Mouse (Mus musculus) liver, embryonic 16.5 days (tissue): ENCODE results near the gene Nr2c2ap. TPM values are rescaled to one million over a fixed set of nuclear protein-coding genes. Genes with fewer than 3 reads are reported as not detected.

Experiments
- ATAC-seq: fragments of 200-750 bp; cut with Nextera tagmentation; 2 replicates; pipeline ENCODE4 v1.8.0; 2017; ENCODE audit warnings: low read depth, mild to moderate bottlenecking, moderate number of reproducible peaks, moderate library complexity
- H3K27ac ChIP-seq: fragments of 300-500 bp; sonication (generic); 2 replicates; pipeline ENCODE4 v1.5.1; 2014; ENCODE audit warnings: mild to moderate bottlenecking, low read length
- H3K27me3 ChIP-seq: fragments of 300-500 bp; sonication (generic); 2 replicates; pipeline ENCODE4 v1.6.1; 2014; ENCODE audit warnings: low read depth, low read length, mixed read lengths; ENCODE audit not compliant: control insufficient read depth, insufficient read depth
- H3K36me3 ChIP-seq: fragments of 300-500 bp; sonication (generic); 2 replicates; pipeline ENCODE4 v1.6.1; 2014; ENCODE audit warnings: mild to moderate bottlenecking; ENCODE audit not compliant: control insufficient read depth, insufficient read depth
- H3K4me1 ChIP-seq: fragments of 300-500 bp; sonication (generic); 2 replicates; pipeline ENCODE4 v1.6.1; 2014; ENCODE audit warnings: low read depth, low read length, mixed read lengths; ENCODE audit not compliant: control insufficient read depth
- H3K4me2 ChIP-seq: fragments of 300-500 bp; sonication (generic); 2 replicates; pipeline ENCODE4 v1.6.1; 2014; ENCODE audit warnings: low read depth, low read length, mixed read lengths
- H3K4me3 ChIP-seq: fragments of 300-500 bp; sonication (generic); 2 replicates; pipeline ENCODE4 v1.5.1; 2014; ENCODE audit warnings: low read depth, mild to moderate bottlenecking, low read length
- H3K9ac ChIP-seq: fragments of 300-500 bp; sonication (generic); 2 replicates; pipeline ENCODE4 v1.6.1; 2014; ENCODE audit warnings: low read depth, low read length
- H3K9me3 ChIP-seq: fragments of 300-500 bp; sonication (generic); replicated peaks from 2 replicates; pipeline ENCODE4 v1.6.1; 2016; ENCODE audit warnings: low read length; ENCODE audit not compliant: control insufficient read depth
- WGBS: fragments of 180-500 bp; shearing (Covaris S2); extraction: QIAGEN DNeasy Blood & Tissue Kit; methylation state at CpG from one replicate; pipeline ENCODE4 v1.1.7; 2014; ENCODE audit not compliant: insufficient replicate concordance; 5-methylcytosine and 5-hydroxymethylcytosine counted together
- polyA plus RNA-seq: library from polyadenylated mRNA; unstranded; fragments of >200 nt; fragmentation: Nextera tagmentation; extraction: Ambion mirVana; gene quantifications from 2 replicates; pipeline ENCODE4 v1.2.1, GENCODE M21; 2015

Nr2c2ap gene
- polyA plus RNA-seq, result 12.6 and 13.2 TPM in 2 replicates

- Histone ChIP-seq H3K27ac (0 out of 2 replicates have a peak within 1 kb of the TSS, but pooled peaks have one; percentile 11), H3K4me3 (peak within 1 kb of the TSS; percentile 79), H3K4me1 (peaks cover 20% of the 10 kb centered on the region), H3K9me3 (no peaks in the 10 kb centered on the region), H3K27me3 (no peaks in the 10 kb centered on the region), H3K4me2 (peak within 1 kb of the TSS; percentile 88), H3K9ac (peak within 1 kb of the TSS; percentile 67), H3K36me3 (peaks cover 9% of the 10 kb centered on the region)
- WGBS, result under 1% methylated on average over 37 of the region's 37 CpGs
- ATAC-seq, result peak; percentile 88
Measured at GRCm38 (mm10) chr8:70131166-70131883, at the start of gene Nr2c2ap. Nr2c2ap (plus strand) TSS chr8:70131333.

- Histone ChIP-seq H3K9ac (no peak overlapping the region), H3K4me2 (no peak overlapping the region), H3K9me3 (no peaks in the 10 kb centered on the region), H3K4me3 (no peak overlapping the region), H3K4me1 (peaks cover 3% of the 10 kb centered on the region; the same call in 1 of the 2 replicates), H3K27me3 (peaks cover 46% of the 10 kb centered on the region), H3K27ac (no peak overlapping the region), H3K36me3 (no peaks in the 10 kb centered on the region)
- ATAC-seq, result no peak
- 87% methylated on average over 2 of the region's 2 CpGs for WGBS
Measured at GRCm38 (mm10) chr8:70081976-70082375, 49.2 kb upstream of the Nr2c2ap start.

- Histone ChIP-seq H3K4me2 (peak within 1 kb of the TSS; percentile 45), H3K9me3 (no peaks in the 10 kb centered on the region), H3K27ac (no peak within 1 kb of the TSS), H3K4me3 (peak within 1 kb of the TSS; percentile 32), H3K9ac (no peak within 1 kb of the TSS), H3K4me1 (peaks cover 3% of the 10 kb centered on the region; the same call in 1 of the 2 replicates), H3K27me3 (peaks cover 59% of the 10 kb centered on the region), H3K36me3 (no peaks in the 10 kb centered on the region)
- under 1% methylated on average over 26 of the region's 26 CpGs for WGBS
- ATAC-seq, result no peak
Measured at GRCm38 (mm10) chr8:70083285-70083684, 47.8 kb upstream of the Nr2c2ap start, which contains the start of gene Hapln4. Hapln4 (plus strand) TSS chr8:70083457.

GRCm38 (mm10) chr8:70084191-70085065 lies 46.7 kb upstream of the Nr2c2ap start:
- Histone ChIP-seq H3K9me3 (no peaks in the 10 kb centered on the region), H3K27ac (no peak overlapping the region), H3K4me2 (peak overlapping the region; percentile 45), H3K9ac (no peak overlapping the region), H3K27me3 (peaks cover 71% of the 10 kb centered on the region), H3K36me3 (no peaks in the 10 kb centered on the region), H3K4me1 (peaks cover 3% of the 10 kb centered on the region; the same call in 1 of the 2 replicates), H3K4me3 (peak overlapping the region; percentile 32)
- ATAC-seq, result no peak
- WGBS, result 3% methylated on average over 71 of the region's 71 CpGs

GRCm38 (mm10) chr8:70086151-70086550 lies 45.0 kb upstream of the Nr2c2ap start:
- Histone ChIP-seq H3K27ac (no peak overlapping the region), H3K4me2 (no peak overlapping the region), H3K9ac (no peak overlapping the region), H3K9me3 (no peaks in the 10 kb centered on the region), H3K4me1 (peaks cover 3% of the 10 kb centered on the region; the same call in 1 of the 2 replicates), H3K4me3 (no peak overlapping the region), H3K36me3 (no peaks in the 10 kb centered on the region), H3K27me3 (peaks cover 82% of the 10 kb centered on the region)
- WGBS, result 24% methylated on average over 1 of the region's 1 CpGs
- no peak for ATAC-seq

GRCm38 (mm10) chr8:70087237-70087636 lies 43.9 kb upstream of the Nr2c2ap start:
- peaks cover 82% of the 10 kb centered on the region for H3K27me3 ChIP-seq
- H3K9me3 ChIP-seq, result no peaks in the 10 kb centered on the region
- no peak overlapping the region for H3K4me3 ChIP-seq
- no peak overlapping the region for H3K27ac ChIP-seq
- H3K36me3 ChIP-seq, result no peaks in the 10 kb centered on the region
- no peak overlapping the region for H3K9ac ChIP-seq
- no peak for ATAC-seq
- H3K4me2 ChIP-seq, result no peak overlapping the region
- H3K4me1 ChIP-seq, result peaks cover 3% of the 10 kb centered on the region; the same call in 1 of the 2 replicates
- WGBS, result 4% methylated on average over 7 of the region's 7 CpGs

- no peak overlapping the region for H3K4me3 ChIP-seq
- peaks cover 3% of the 10 kb centered on the region; the same call in 1 of the 2 replicates for H3K4me1 ChIP-seq
- H3K4me2 ChIP-seq, result no peak overlapping the region
- H3K9ac ChIP-seq, result no peak overlapping the region
- peaks cover 75% of the 10 kb centered on the region for H3K27me3 ChIP-seq
- H3K36me3 ChIP-seq, result no peaks in the 10 kb centered on the region
- no peak for ATAC-seq
- H3K27ac ChIP-seq, result no peak overlapping the region
- 5% methylated on average over 56 of the region's 56 CpGs for WGBS
- no peaks in the 10 kb centered on the region for H3K9me3 ChIP-seq
Measured at GRCm38 (mm10) chr8:70087836-70088650, 43.1 kb upstream of the Nr2c2ap start.

- Histone ChIP-seq H3K4me1 (peaks cover 3% of the 10 kb centered on the region; the same call in 1 of the 2 replicates), H3K27ac (no peak overlapping the region), H3K4me3 (no peak overlapping the region), H3K27me3 (peaks cover 62% of the 10 kb centered on the region), H3K9ac (no peak overlapping the region), H3K9me3 (no peaks in the 10 kb centered on the region), H3K36me3 (no peaks in the 10 kb centered on the region), H3K4me2 (no peak overlapping the region)
- 54% methylated on average over 9 of the region's 9 CpGs for WGBS
- no peak for ATAC-seq
Measured at GRCm38 (mm10) chr8:70089296-70089960, 41.7 kb upstream of the Nr2c2ap start.
